Mouse (Mus musculus) liver, adult 2 months (tissue): ENCODE data around the gene Ahr.

Source experiments
- CTCF ChIP-seq: fragments of 200-500 bp; IDR thresholded peaks from 2 replicates; pipeline ENCODE4 v1.5.1; 2011; ENCODE audit warnings: low read depth, low read length, control low read depth
- POLR2A ChIP-seq: fragments of 200-500 bp; IDR thresholded peaks from 2 replicates; pipeline ENCODE4 v1.6.1; 2011; ENCODE audit warnings: low read length, control low read depth; ENCODE audit not compliant: insufficient read depth; ENCODE audit errors: extremely low read depth

DNA sequence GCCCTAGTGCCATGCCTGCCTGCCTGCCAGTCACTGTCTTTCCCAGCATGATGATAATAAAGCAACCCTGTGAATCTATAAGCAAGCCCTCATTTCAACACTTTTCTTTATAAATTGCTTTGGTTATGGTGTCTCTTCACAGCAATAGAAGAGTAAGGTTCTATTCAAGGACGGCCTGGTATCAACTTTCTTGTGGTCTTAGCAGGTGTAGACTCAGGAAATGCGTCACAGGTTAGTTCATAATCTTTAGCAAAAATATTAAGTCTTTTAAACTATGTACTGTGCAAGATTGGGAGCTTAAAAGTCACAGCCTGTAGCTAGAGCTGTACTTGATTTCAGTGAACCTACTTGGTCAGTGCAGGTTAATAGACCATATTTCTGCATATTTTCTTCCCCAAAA is 24.0 kb upstream of the Ahr start:
- no peak for TF ChIP-seq CTCF
- TF ChIP-seq POLR2A = no peak
